Mouse (Mus musculus) stomach, embryonic 16.5 days (tissue): ENCODE data around the gene Tnni2. TPM values are rescaled to one million over a fixed set of nuclear protein-coding genes. Genes with fewer than 3 reads are reported as not detected.

ENCODE experiments used
- ATAC-seq: fragments of 200-750 bp; cut with Nextera tagmentation; 2 replicates; pipeline ENCODE4 v1.8.0; 2017; ENCODE audit warnings: moderate number of reproducible peaks, moderate TSS enrichment; ENCODE audit not compliant: insufficient read depth, low FRiP score
- H3K27ac ChIP-seq: fragments of 300-500 bp; sonication (generic); 2 replicates; pipeline ENCODE4 v1.5.1; 2014; ENCODE audit warnings: low read length
- H3K27me3 ChIP-seq: fragments of 300-500 bp; sonication (generic); 2 replicates; pipeline ENCODE4 v1.6.1; 2014; ENCODE audit warnings: low read length, control low read depth, mixed read lengths; ENCODE audit not compliant: control insufficient read depth, insufficient read depth
- H3K36me3 ChIP-seq: fragments of 300-500 bp; sonication (generic); 2 replicates; pipeline ENCODE4 v1.6.1; 2014; ENCODE audit warnings: low read length; ENCODE audit not compliant: control insufficient read depth, insufficient read depth
- H3K4me1 ChIP-seq: fragments of 300-500 bp; sonication (generic); 2 replicates; pipeline ENCODE4 v1.6.1; 2014; ENCODE audit warnings: low read length, control low read depth, mixed read lengths; ENCODE audit not compliant: control insufficient read depth, insufficient read depth
- H3K4me2 ChIP-seq: fragments of 300-500 bp; sonication (generic); 2 replicates; pipeline ENCODE4 v1.6.1; 2014; ENCODE audit warnings: low read depth, low read length, mixed read lengths
- H3K4me3 ChIP-seq: fragments of 300-500 bp; sonication (generic); replicated peaks from 2 replicates; pipeline ENCODE4 v1.5.1; 2014; ENCODE audit warnings: mild to moderate bottlenecking, low read length
- H3K9ac ChIP-seq: fragments of 300-500 bp; sonication (generic); 2 replicates; pipeline ENCODE4 v1.6.1; 2014; ENCODE audit warnings: low read length
- H3K9me3 ChIP-seq: fragments of 300-500 bp; sonication (generic); replicated peaks from 2 replicates; pipeline ENCODE4 v1.6.1; 2016; ENCODE audit warnings: low read length, control low read depth; ENCODE audit not compliant: control insufficient read depth
- WGBS: fragments of 180-500 bp; shearing (Covaris S2); extraction: QIAGEN DNeasy Blood & Tissue Kit; methylation state at CpG from one replicate; pipeline ENCODE4 v1.1.7; 2014; 5-methylcytosine and 5-hydroxymethylcytosine counted together
- polyA plus RNA-seq: library from polyadenylated mRNA; unstranded; fragments of >200 nt; fragmentation: Nextera tagmentation; extraction: Ambion mirVana; gene quantifications from 2 replicates; pipeline ENCODE4 v1.2.1, GENCODE M21; 2015

Tnni2 gene
- polyA plus RNA-seq, 1 experiment from 2014 or later, result 217 TPM

- no peaks in the 10 kb centered on the region for H3K36me3 ChIP-seq
- peak overlapping the region; percentile 85 for H3K27ac ChIP-seq
- no peaks in the 10 kb centered on the region for H3K9me3 ChIP-seq
- no peak overlapping the region for H3K4me3 ChIP-seq
- peak overlapping the region; percentile 15; the same call in 1 of the 2 replicates for H3K9ac ChIP-seq
- peak; percentile 8 for ATAC-seq
- 78% methylated on average over 5 of the region's 5 CpGs for WGBS
- H3K4me2 ChIP-seq, result 0 out of 2 replicates have a peak overlapping the region, but pooled peaks have one; percentile 21
- no peaks in the 10 kb centered on the region for H3K27me3 ChIP-seq
- H3K4me1 ChIP-seq, result peaks cover 54% of the 10 kb centered on the region
Measured at GRCm38 (mm10) chr7:142437324-142437723, 4.3 kb upstream of the Tnni2 start.

GRCm38 (mm10) chr7:142439966-142440365, 1.6 kb upstream of the Tnni2 start:
- H3K27ac ChIP-seq, result peak overlapping the region; percentile 72
- H3K9ac ChIP-seq, result peak overlapping the region; percentile 72
- H3K9me3 ChIP-seq, result no peaks in the 10 kb centered on the region
- H3K4me2 ChIP-seq, result no peak overlapping the region
- no peak overlapping the region for H3K4me3 ChIP-seq
- H3K36me3 ChIP-seq, result no peaks in the 10 kb centered on the region
- peaks cover 42% of the 10 kb centered on the region for H3K4me1 ChIP-seq
- ATAC-seq, result no peak
- 79% methylated on average over 14 of the region's 14 CpGs for WGBS
- H3K27me3 ChIP-seq, result no peaks in the 10 kb centered on the region

- 29% methylated on average over 5 of the region's 5 CpGs for WGBS
- Histone ChIP-seq H3K4me1 (peaks cover 37% of the 10 kb centered on the region), H3K4me3 (no peak overlapping the region), H3K36me3 (no peaks in the 10 kb centered on the region), H3K27me3 (no peaks in the 10 kb centered on the region), H3K9ac (peak overlapping the region; percentile 72), H3K9me3 (no peaks in the 10 kb centered on the region), H3K27ac (peak overlapping the region; percentile 72), H3K4me2 (peak overlapping the region; percentile 20)
- ATAC-seq, result peak; percentile 84
Measured at GRCm38 (mm10) chr7:142440657-142441114, 922 bp upstream of the Tnni2 start.

GRCm38 (mm10) chr7:142442081-142442907, 686 bp downstream of the Tnni2 start:
- H3K4me2 ChIP-seq, result no peak overlapping the region
- peaks cover 28% of the 10 kb centered on the region for H3K4me1 ChIP-seq
- no peaks in the 10 kb centered on the region for H3K27me3 ChIP-seq
- H3K27ac ChIP-seq, result peak overlapping the region; percentile 72
- peak overlapping the region; percentile 72 for H3K9ac ChIP-seq
- 56% methylated on average over 9 of the region's 9 CpGs for WGBS
- H3K9me3 ChIP-seq, result no peaks in the 10 kb centered on the region
- no peak overlapping the region for H3K4me3 ChIP-seq
- no peaks in the 10 kb centered on the region for H3K36me3 ChIP-seq
- ATAC-seq, result no peak

- 95% methylated on average over 7 of the region's 7 CpGs for WGBS
- peak overlapping the region; percentile 51 for H3K27ac ChIP-seq
- H3K9me3 ChIP-seq, result no peaks in the 10 kb centered on the region
- no peaks in the 10 kb centered on the region for H3K36me3 ChIP-seq
- no peak for ATAC-seq
- no peak overlapping the region; the same call in 1 of the 2 replicates for H3K9ac ChIP-seq
- no peaks in the 10 kb centered on the region for H3K27me3 ChIP-seq
- no peak overlapping the region for H3K4me2 ChIP-seq
- no peak overlapping the region for H3K4me3 ChIP-seq
- peaks cover 28% of the 10 kb centered on the region for H3K4me1 ChIP-seq
Measured at GRCm38 (mm10) chr7:142442908-142443420, 1.4 kb downstream of the Tnni2 start.

- Histone ChIP-seq H3K4me1 (peaks cover 28% of the 10 kb centered on the region), H3K9me3 (no peaks in the 10 kb centered on the region), H3K27ac (no peak overlapping the region), H3K36me3 (no peaks in the 10 kb centered on the region), H3K27me3 (no peaks in the 10 kb centered on the region), H3K4me2 (no peak overlapping the region), H3K9ac (no peak overlapping the region), H3K4me3 (no peak overlapping the region)
- WGBS, result 85% methylated on average over 5 of the region's 5 CpGs
- ATAC-seq, result no peak
Measured at GRCm38 (mm10) chr7:142443474-142443873, 1.9 kb downstream of the Tnni2 start.

- H3K4me2 ChIP-seq, result no peak overlapping the region
- ATAC-seq, result no peak
- no peak overlapping the region for H3K4me3 ChIP-seq
- H3K36me3 ChIP-seq, result no peaks in the 10 kb centered on the region
- 83% methylated on average over 6 of the region's 6 CpGs for WGBS
- H3K27me3 ChIP-seq, result no peaks in the 10 kb centered on the region
- H3K4me1 ChIP-seq, result peaks cover 28% of the 10 kb centered on the region
- no peaks in the 10 kb centered on the region for H3K9me3 ChIP-seq
- H3K27ac ChIP-seq, result no peak overlapping the region
- no peak overlapping the region for H3K9ac ChIP-seq
Measured at GRCm38 (mm10) chr7:142444171-142444570, 2.6 kb downstream of the Tnni2 start.

GRCm38 (mm10) chr7:142445324-142445723, 3.7 kb downstream of the Tnni2 start:
- Histone ChIP-seq H3K9ac (no peak overlapping the region), H3K4me1 (peaks cover 23% of the 10 kb centered on the region), H3K36me3 (no peaks in the 10 kb centered on the region), H3K27me3 (no peaks in the 10 kb centered on the region), H3K4me2 (no peak overlapping the region), H3K9me3 (no peaks in the 10 kb centered on the region), H3K4me3 (no peak overlapping the region), H3K27ac (no peak overlapping the region)
- no peak for ATAC-seq
- WGBS, result 90% methylated on average over 6 of the region's 6 CpGs

GRCm38 (mm10) chr7:142446264-142446663, 4.7 kb downstream of the Tnni2 start:
- WGBS, result 93% methylated on average over 4 of the region's 4 CpGs
- Histone ChIP-seq H3K9me3 (no peaks in the 10 kb centered on the region), H3K4me3 (no peak overlapping the region), H3K4me1 (peaks cover 14% of the 10 kb centered on the region), H3K9ac (no peak overlapping the region), H3K27me3 (no peaks in the 10 kb centered on the region), H3K27ac (no peak overlapping the region), H3K4me2 (no peak overlapping the region), H3K36me3 (no peaks in the 10 kb centered on the region)
- ATAC-seq, result no peak
